Mouse (Mus musculus): ENCODE measurements around the gene Dazap1.
"Not testable (repeated sequence)": the region's sequence is repeated elsewhere in the genome, so short reads cannot be mapped to it uniquely, and the experiment has no call there.

Gene Dazap1

GRCm38 (mm10) chr10:80260642-80261584, at the start of gene Dazap1, which contains the start of gene Gamt:
Dazap1 (plus strand) TSS chr10:80261486.
Gamt (minus strand) TSS chr10:80261012.
- DNase-seq (ENCODE audit: extremely low spot score, low read depth, low spot score), result peak; percentile 69

GRCm38 (mm10) chr10:80211547-80212103, 49.7 kb upstream of the Dazap1 start:
- not testable (repeated sequence) for DNase-seq (ENCODE audit: extremely low spot score, low read depth, low spot score)

- DNase-seq (ENCODE audit: extremely low spot score, low read depth, low spot score), result no peak
Measured at GRCm38 (mm10) chr10:80215048-80215772, 46.1 kb upstream of the Dazap1 start.

- no peak for DNase-seq (ENCODE audit: extremely low spot score, low read depth, low spot score)
Measured at GRCm38 (mm10) chr10:80220676-80221075, 40.6 kb upstream of the Dazap1 start.

- DNase-seq (ENCODE audit: extremely low spot score, low read depth, low spot score), result not testable (repeated sequence)
Measured at GRCm38 (mm10) chr10:80223137-80223536, 38.1 kb upstream of the Dazap1 start.

- DNase-seq (ENCODE audit: extremely low spot score, low read depth, low spot score), result no peak
Measured at GRCm38 (mm10) chr10:80226071-80226415, 35.2 kb upstream of the Dazap1 start.

GRCm38 (mm10) chr10:80226416-80227165, 34.7 kb upstream of the Dazap1 start, which contains the start of gene Mum1:
Mum1 (plus strand) TSS chr10:80226434.
- peak; percentile 89 for DNase-seq (ENCODE audit: extremely low spot score, low read depth, low spot score)

- DNase-seq (ENCODE audit: extremely low spot score, low read depth, low spot score), result no peak
Measured at GRCm38 (mm10) chr10:80227166-80227539, 34.1 kb upstream of the Dazap1 start.

GRCm38 (mm10) chr10:80227877-80228775, 33.2 kb upstream of the Dazap1 start:
- no peak for DNase-seq (ENCODE audit: extremely low spot score, low read depth, low spot score)

GRCm38 (mm10) chr10:80236145-80236825, 25.0 kb upstream of the Dazap1 start:
- DNase-seq (ENCODE audit: extremely low spot score, low read depth, low spot score), result no peak

GRCm38 (mm10) chr10:80237020-80237419, 24.3 kb upstream of the Dazap1 start:
- DNase-seq (ENCODE audit: extremely low spot score, low read depth, low spot score), result no peak

- no peak for DNase-seq (ENCODE audit: extremely low spot score, low read depth, low spot score)
Measured at GRCm38 (mm10) chr10:80238306-80238705, 23.0 kb upstream of the Dazap1 start.

- no peak for DNase-seq (ENCODE audit: extremely low spot score, low read depth, low spot score)
Measured at GRCm38 (mm10) chr10:80239791-80240190, 21.5 kb upstream of the Dazap1 start.

GRCm38 (mm10) chr10:80242088-80242487, 19.2 kb upstream of the Dazap1 start:
- DNase-seq (ENCODE audit: extremely low spot score, low read depth, low spot score), result no peak

- DNase-seq (ENCODE audit: extremely low spot score, low read depth, low spot score), result no peak
Measured at GRCm38 (mm10) chr10:80242607-80243006, 18.7 kb upstream of the Dazap1 start.

GRCm38 (mm10) chr10:80244791-80245399, 16.4 kb upstream of the Dazap1 start:
- DNase-seq (ENCODE audit: extremely low spot score, low read depth, low spot score), result no peak

GRCm38 (mm10) chr10:80245600-80245999, 15.7 kb upstream of the Dazap1 start:
- DNase-seq (ENCODE audit: extremely low spot score, low read depth, low spot score), result peak; percentile 74

- no peak for DNase-seq (ENCODE audit: extremely low spot score, low read depth, low spot score)
Measured at GRCm38 (mm10) chr10:80247849-80248248, 13.4 kb upstream of the Dazap1 start.

- not testable (repeated sequence) for DNase-seq (ENCODE audit: extremely low spot score, low read depth, low spot score)
Measured at GRCm38 (mm10) chr10:80248437-80248836, 12.8 kb upstream of the Dazap1 start.

Data from hindlimb bud, embryonic 11.5 days (tissue).